In genomic region chr4:107143511-107143910, GRCm38 (mm10) we compare ENCODE assay signal across 29 mouse cellular contexts. TPM values are rescaled to one million over a fixed set of nuclear protein-coding genes. Genes with fewer than 3 reads are reported as not detected.
"Had no signal": no experiment of that assay in that cellular context is flagged by ENCODE, and none has a peak within 500 bp of the region (broad histone marks: within the 10 kb centered on the region; RNA-seq: fewer than 3 reads in every experiment).

No protein-coding gene starts in this region.

- H3K9me3 ChIP-seq: limb, embryonic 12.5 days; limb, embryonic 15.5 days; lung, embryonic 15.5 days had no signal

- H3K4me2 ChIP-seq: limb, embryonic 12.5 days; limb, embryonic 15.5 days; liver, embryonic 11.5 days; lung, embryonic 15.5 days had no signal

- DNase-seq: kidney, adult 18-20 months; kidney, postnatal 25 days; layer of hippocampus, adult 9-11 months; lung, adult 18-20 months; lung, postnatal 14 days; lung, postnatal 4 days; thymus, adult 2 months; thymus, postnatal 36 days had no signal

- ATAC-seq: inflammation-experienced regulatory T-cells, adult 6 months; intestine, embryonic 16.5 days had no signal

- H3K27me3 ChIP-seq: limb, embryonic 12.5 days; limb, embryonic 15.5 days; lung, embryonic 15.5 days had no signal

- H3K27ac ChIP-seq: kidney, postnatal 0 days; layer of hippocampus, adult 2 months; limb, embryonic 12.5 days; limb, embryonic 15.5 days; liver, embryonic 14.5 days; lung, embryonic 15.5 days; stomach, postnatal 0 days had no signal

- H3K4me3 ChIP-seq: layer of hippocampus, adult 2 months; limb, embryonic 12.5 days; limb, embryonic 15.5 days; lung, embryonic 15.5 days had no signal

- H3K9ac ChIP-seq: limb, embryonic 12.5 days; limb, embryonic 15.5 days; liver, embryonic 14.5 days; lung, embryonic 15.5 days had no signal

RNA-seq across cellular contexts. Expression of gene Cdcp2, which starts 46.8 kb away (rescaled TPM):
- total RNA-seq: layer of hippocampus, adult 2 months; layer of hippocampus, postnatal 25 days; left cerebral cortex, adult 18-20 months; left cerebral cortex, postnatal 25 days; megakaryocyte progenitor cell, adult 5-6 weeks; megakaryocyte-erythroid progenitor cell, adult 5-6 weeks had no signal
- polyA plus RNA-seq: inflammation-experienced regulatory T-cells, adult 6 months; intestine, embryonic 16.5 days; large intestine, adult 2 months; limb, embryonic 12.5 days; limb, embryonic 15.5 days; liver, embryonic 11.5 days; liver, embryonic 14.5 days; lung, embryonic 15.5 days; neural tube, embryonic 14.5 days; small intestine, adult 2 months; spleen, adult 2 months; stomach, embryonic 14.5 days; stomach, postnatal 0 days; urinary bladder, adult 2 months had no signal
